Mouse (Mus musculus) myocyte (in vitro differentiated cells): Measurements from ENCODE around the gene Mrps18a.

Experiments used
- E2F4 ChIP-seq: IDR thresholded peaks from one replicate; pipeline ENCODE4 v1.6.1; 2011; ENCODE audit warnings: mild to moderate bottlenecking, control low read depth, moderate library complexity; ENCODE audit not compliant: insufficient read depth
- MAX ChIP-seq: IDR thresholded peaks from one replicate; pipeline ENCODE4 v1.6.1; 2011; ENCODE audit warnings: low read depth, mild to moderate bottlenecking, control low read depth
- USF1 ChIP-seq: IDR thresholded peaks from one replicate; pipeline ENCODE4 v1.6.1; 2011; ENCODE audit warnings: low read depth, mild to moderate bottlenecking, control low read depth, moderate library complexity

DNA sequence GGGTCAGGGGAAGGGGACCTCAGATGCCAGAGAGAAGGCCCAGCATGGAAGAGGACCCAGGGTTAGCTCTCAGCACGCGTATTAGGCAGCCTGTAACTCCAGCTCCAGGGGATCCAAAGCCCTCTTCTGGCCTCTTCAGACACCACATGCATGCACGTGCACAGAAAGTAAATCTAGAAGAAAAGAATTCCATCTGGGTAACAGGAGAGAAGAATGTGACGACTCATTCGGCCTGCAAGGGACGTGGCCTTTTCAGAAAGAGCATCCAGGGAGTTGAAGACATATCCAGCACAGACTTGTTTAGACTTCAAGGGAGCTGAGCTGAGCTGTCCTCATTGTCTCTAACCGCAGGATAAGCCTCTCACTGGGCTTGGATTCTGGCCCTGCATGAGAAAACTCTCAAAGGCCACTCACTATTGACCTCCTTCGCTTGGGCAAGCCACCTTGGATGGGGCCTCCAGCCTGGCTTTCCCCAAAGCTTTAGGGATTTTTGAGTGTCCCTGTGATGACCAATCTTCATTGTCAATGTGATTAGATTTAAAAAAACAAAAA, 8.1 kb upstream of the Mrps18a start:
- no peak for TF ChIP-seq E2F4
- TF ChIP-seq USF1: no peak
- TF ChIP-seq MAX: no peak
